Mouse (Mus musculus): ENCODE measurements at regions not wholly inside any gene's neighbourhood (a gene's known extent, or its start where the extent isn't known, plus 50 kb on each side); places are given as distances from the start of the nearest gene placed in this dataset.
A peak's percentile ranks its signal among the peaks of the same experiment; 100 is the strongest.
"Not testable (repeated sequence)": the region's sequence is repeated elsewhere in the genome, so short reads cannot be mapped to it uniquely, and the experiment has no call there.

DNA sequence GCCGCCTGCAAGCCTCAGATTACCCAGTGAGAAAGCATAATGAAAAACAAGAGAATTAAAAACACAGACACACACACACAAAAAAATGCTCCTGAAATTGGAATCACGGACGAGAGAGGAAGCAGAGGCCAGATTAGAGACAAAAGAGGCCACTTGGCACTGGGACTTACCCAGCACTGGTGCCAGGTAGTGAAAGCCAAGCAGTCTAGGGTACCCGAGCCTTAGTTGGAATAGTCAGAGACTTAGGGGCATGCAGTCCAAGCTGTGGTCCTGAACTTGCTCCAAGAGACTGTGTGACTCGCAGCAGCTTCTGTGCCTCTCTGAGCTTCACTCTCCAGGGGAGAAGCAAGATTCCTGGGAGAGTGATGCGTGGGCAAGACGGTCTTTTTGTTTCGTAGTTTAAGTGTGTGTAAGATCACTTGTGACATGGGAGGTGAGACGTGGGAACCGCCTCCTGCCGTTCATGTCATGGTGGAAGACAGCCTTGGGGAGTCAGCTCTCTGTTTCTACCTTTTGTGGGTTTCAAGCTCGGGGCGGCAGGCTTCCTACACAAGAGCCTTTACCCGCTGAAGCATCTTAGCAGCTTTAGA lies 420.8 kb downstream of the Ptpru start:
- DNase-seq (ENCODE audit: low spot score): no peak

DNA sequence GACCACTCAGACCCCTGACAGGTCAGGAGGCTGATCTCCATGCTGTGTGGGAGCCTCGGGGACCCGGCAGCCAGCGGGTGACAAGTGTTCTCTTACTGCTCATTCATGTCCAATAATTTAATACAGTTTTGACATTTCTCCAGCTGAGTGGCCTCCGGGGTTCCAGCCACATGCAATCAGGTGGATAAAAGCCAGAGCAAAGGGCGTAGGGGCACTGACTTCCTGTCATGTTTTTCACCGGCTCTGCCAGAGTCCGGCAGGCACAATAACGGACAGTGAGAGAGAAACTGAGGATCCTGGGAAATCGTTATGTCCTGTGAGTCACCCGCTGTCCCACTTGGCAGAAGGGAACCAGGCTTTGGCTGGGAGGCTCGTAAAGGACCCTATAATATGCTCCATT lies 412.8 kb downstream of the Ptpru start:
- DNase-seq (ENCODE audit: low spot score): no peak

DNA sequence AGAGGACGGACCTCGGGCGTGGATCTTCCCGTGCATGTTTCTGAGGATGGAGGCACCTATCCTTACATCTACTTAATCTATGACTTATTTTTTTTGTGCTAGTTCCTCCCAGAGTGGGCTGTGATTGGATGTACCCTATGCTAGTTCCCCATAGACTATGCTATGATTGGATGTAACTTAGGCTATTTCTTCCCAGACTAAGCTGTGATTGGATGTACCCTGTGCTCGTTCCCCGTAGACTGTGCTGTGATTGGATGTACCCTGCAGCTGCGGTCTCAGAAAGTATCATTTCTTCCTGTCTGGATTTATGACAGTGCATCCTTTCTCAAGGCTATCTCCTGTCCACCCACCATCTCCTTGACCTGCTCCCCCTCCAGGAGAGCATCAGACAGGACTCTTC lies 410.2 kb downstream of the Ptpru start:
- DNase-seq (ENCODE audit: low spot score): no peak

DNA sequence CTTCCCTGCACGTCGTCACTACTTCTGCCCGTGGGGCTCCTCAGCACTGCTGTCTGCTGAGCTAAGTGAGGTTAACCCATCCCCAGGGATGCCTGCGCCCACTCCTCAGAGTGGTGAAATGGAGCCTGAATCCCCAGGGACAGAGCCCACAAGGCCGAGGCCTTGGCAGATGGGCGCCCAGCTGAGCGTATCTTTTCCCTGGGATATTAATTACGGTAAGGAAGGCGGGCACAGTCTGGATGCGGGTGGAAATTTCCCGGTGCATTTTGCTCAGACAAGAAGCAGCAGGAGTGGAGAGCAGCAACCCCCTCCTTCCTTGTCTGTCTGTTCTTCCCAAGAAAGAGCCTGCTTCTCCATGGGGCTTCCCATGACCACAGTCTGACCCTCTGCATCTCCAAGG lies 408.7 kb downstream of the Ptpru start:
- DNase-seq (ENCODE audit: low spot score): no peak

DNA sequence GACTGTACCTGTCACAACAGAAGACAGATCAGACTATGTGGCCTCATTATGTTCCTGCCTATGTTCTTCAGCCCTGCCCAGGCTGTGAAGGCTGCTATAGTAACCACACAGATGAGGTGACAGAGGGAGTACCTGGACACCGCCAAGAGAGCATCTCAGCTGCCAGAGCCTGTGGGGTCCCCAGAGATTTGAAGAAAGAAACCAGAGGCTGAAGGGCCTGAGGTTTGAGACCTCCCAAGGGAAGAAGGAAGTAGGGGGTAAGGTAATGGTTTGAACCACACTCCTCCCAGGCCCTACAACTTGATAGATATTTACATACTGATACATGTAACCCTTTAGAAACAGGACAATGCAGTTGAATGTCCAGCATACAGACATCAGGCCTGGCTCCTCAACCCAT lies 407.7 kb downstream of the Ptpru start:
- no peak for DNase-seq (ENCODE audit: low spot score)

DNA sequence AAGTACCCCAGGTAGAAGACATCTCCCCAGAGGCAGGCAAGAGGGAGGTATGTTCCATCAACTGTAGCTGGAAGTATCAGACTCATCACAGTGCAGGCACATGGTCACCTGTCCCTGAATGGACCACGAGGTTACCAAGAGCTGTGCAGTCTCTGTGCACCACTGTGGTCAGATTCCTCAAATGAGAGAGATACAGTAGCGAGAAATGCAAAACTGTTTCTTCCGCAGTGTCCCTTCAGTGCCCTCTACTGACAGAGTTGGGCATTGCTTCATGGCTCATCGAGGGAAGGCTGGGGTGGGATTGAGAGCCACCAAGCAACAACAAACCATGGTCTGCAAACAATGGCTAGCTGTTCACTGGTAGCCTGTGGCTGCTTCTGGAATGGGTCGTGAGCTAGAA lies 406.9 kb downstream of the Ptpru start:
- no peak for DNase-seq (ENCODE audit: low spot score)

DNA sequence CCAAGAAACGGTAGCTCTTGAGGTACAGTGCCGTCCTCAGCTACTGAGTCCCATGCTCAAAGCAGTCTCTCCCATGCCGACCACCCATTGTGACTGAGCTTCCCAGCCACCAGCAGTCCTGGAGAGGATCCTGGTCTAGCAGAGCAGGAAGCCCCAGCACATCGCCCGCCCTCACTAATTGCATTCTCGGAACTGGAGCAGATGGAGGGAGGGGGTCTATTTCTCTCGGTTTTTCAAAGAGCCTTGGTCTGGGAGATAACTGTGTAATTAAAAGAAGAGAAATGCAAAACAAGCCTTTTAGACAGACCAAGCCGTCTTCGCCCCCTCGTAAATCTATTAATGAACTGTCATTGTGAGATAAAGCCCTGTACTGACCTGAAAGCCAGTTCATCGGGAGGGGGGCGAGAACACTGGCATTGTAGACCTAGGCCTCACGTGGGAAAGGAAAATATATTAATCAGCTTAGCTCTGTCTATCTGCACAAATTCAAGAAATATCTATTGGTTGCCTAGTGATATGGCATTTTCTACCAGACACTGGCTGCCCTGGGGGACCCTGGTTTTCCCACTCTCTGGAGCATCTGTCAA lies 405.4 kb downstream of the Ptpru start:
- no peak for DNase-seq (ENCODE audit: low spot score)

DNA sequence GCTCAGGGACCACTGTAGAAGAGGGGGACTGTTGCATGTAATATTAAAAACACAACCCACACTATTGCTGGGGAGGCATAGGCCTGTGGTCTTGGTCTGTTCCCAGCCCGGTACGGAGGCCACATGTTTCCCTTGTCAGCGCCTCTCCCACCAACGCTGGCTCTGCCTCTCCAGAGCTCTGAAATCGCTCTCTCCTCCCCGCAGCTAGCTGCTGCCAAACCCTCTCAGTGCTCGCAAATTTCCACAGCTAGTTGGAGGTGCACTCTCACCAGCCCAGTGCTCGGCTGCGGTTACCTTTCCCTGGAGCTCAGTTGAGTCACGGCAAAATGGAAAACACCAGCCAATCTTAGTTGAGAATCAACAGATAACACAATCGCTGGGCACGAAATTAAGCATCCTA lies 402.9 kb downstream of the Ptpru start:
- DNase-seq (ENCODE audit: low spot score): no peak

DNA sequence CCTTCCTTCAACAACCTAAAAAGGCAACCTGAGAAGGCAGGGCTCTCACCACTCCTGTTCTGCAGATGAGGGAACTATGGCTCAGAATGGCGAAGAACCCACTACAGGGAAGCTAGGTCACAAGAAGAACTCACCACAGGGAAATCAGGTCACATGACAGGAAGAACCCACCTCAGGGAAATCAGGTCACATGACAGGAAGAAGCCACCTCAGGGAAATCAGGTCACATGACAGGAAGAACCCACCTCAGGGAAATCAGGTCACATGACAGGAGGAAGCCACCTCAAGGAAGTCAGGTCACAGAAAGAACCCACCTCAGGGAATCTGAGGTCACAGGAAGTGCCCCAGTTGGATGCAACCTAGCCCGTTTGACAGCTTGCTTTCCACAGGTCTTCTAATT lies 399.7 kb downstream of the Ptpru start:
- DNase-seq (ENCODE audit: low spot score): no peak

DNA sequence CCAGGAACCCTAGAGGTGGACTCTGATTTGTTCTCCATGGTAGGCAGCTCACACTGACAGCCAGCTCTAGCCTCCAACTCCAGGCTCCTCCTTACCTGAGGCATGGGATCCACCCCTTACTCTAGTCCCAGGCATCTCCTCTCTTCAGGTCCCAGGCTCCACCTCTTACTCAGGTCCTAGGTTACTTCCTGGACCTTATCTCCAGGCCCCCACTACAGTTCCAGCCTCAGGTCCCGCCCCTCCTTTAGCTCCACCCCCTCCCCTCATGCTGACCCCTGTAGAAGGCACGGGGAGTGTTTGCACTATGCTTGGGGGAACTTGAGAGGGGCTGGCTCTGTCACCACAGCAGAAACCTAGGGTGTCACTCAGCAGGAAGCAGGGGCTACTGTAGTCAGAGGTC lies 399.2 kb downstream of the Ptpru start:
- no peak for DNase-seq (ENCODE audit: low spot score)

DNA sequence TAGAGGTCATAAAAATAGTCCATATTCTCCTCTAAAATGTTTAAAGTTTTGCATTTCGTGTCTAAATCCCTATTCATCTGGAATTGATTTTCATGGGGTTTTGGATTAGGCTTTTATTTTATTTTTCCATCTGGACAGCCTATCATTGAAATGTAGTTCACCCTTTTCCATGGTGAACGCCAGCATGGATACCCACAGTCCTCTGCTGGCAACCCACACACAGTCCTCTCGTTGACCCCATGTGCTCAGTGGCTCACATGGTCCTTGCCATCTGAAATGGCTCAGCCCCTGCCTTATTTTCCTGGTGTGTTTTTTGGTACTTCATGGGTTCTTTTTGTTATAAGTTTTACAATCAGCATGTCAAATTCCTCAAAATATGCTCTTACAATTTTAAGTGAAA lies 397.2 kb downstream of the Ptpru start:
- no peak for DNase-seq (ENCODE audit: low spot score)

DNA sequence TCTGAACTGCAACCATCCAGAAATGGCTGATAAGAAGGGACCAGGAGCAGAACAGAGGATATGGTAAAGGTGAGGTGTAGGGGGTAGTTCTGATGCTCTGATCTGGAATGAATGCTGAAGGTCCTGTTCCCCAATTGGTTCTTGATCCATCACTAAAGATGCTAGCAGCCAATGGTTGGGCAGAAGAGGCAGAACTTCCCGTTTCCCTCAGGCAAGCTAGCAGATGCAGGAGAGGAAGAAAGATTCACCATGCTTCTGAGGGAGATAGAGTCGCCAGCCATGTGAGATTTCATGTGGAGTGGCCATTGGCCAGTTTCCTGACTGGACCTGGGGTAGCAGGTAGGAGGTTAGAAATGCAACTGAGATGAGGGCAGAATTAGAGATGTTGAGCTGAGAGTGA lies 394.6 kb downstream of the Ptpru start:
- DNase-seq (ENCODE audit: low spot score): no peak

DNA sequence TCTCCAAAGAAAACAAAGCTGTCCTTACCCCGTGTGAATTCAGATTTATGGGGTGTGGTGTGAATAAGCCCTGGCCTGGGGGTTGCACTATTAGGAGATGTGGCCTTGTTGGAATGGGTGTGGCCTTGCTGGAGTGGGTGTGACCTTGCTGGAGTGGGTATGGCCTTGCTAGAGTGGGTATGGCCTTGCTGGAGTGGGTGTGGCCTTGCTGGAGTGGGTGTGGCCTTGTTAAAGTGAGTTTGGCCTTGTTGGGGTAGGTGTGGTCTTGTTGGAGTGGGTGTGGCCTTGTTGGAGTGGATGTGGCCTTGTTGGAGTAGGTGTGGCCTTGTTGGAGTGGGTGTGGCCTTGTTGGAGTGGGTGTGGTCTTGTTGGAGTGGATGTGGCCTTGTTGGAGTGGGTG lies 387.8 kb downstream of the Ptpru start:
- not testable (repeated sequence) for DNase-seq (ENCODE audit: low spot score)

DNA sequence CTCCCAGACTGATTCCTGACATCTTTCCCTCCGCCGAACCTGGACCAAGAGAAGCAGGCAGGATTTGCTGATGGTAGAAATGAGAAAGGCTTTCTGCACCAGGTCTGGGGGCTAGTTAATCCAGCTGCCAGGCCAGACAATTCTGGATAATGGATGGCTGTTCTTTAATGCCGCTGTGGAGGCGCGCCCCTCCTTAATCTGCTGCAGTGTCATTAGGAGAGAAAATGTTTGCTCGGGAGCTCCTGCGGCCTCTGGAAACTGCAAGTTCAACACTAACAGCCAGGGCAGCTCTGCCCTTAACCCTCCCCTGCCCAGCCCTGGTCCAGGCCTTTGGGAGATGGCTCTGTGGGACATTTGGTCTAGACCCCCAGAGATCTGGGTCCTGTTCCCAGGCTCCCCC lies 380.5 kb downstream of the Ptpru start:
- no peak for DNase-seq (ENCODE audit: low spot score)

DNA sequence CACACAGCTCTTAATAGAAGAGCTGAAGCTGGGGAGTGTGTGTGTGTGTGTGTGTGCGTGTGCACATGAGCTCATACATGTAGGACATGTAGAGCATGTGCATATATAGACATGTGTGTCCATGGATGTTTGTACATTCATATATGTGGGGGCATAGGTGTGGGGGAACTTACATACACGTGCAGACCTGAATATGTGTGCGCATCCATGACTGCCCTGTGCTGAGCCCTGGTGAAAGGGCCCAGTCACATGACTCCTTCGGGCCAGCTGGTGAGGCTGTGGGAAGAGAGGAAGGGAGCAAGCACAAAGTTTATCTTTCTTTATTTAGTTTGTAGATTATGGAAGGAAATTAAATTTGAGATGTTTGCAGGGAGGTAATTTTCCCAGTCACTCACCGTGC lies 378.3 kb downstream of the Ptpru start:
- DNase-seq (ENCODE audit: low spot score): no peak

DNA sequence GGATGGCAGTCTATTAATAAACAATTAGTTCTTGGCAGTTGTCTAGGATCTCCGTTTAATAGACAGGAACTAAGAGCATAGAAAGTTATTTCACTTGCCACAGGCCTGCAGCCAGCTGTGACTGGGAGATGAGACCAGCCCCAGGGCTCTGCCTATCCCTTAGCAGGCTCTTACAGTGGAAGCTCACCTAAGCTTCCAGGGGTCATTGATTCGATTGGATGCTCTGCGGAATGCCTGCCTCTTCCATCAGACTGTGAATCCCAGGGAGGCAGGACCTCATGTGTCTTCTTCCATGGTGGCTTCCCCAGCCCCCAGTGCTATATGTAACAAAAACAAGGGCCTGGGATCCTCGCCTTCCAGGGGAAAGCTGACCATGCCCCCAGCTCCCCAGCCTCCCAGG lies 376.8 kb downstream of the Ptpru start:
- DNase-seq (ENCODE audit: low spot score): no peak

DNA sequence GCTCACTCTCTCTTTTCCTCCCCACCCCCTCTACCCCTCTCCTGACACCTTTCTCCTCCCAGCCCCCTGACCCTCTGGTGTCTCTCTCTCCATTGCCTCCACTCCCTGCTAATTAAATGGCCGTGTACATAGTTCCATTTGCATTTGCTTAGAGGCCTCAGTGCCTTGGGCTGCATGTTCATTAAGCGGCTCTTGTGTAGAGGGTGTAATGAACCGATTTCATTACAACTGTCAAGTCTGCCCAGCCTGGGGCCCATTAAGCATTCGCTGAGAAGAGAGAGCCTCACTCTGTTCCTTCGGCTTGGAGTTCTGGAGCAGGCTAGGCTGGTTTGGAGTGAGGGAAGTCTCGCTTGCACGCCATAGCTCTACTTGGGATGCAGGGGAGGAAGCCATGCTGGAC lies 376.4 kb downstream of the Ptpru start:
- DNase-seq (ENCODE audit: low spot score): no peak

DNA sequence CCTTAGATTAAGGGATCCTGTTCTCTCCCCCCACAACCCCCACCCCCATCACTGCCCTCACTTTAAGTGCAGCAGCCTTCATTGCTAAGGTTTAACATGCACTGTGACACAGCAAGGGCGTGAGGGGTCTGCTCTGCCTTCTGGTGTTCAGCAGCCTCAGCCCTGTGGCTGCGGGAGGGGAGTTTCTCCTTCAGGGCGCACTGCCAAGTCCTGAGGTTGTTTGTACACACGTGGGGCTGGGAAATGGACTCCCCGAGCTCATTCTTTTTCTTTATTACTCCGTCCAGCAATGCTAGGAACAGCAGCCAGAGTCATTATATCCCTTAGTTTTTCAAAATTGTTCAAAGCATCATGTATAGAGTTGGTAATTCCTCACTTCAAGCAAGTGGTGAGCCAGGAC lies 363.1 kb downstream of the Ptpru start:
- no peak for DNase-seq (ENCODE audit: low spot score)

DNA sequence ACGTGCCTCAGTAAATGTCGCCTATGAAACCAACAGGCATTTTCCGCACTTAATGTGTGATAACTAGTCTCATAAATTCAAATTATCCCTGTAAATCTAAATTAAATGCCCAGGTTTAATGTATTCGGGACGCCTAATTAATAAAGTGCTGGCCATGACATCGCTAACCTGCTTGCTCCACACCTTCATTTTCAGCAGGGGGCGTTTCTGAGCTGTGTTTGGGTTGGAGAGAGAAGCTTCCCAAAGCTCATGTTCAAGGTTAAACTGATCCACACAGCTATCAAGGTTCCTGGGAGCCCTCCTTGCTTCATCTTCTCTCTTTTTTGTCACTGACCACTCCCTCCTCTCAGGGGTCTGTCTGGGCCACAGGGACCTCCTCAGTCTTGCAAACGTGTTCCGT lies 359.2 kb downstream of the Ptpru start:
- DNase-seq (ENCODE audit: low spot score): no peak

DNA sequence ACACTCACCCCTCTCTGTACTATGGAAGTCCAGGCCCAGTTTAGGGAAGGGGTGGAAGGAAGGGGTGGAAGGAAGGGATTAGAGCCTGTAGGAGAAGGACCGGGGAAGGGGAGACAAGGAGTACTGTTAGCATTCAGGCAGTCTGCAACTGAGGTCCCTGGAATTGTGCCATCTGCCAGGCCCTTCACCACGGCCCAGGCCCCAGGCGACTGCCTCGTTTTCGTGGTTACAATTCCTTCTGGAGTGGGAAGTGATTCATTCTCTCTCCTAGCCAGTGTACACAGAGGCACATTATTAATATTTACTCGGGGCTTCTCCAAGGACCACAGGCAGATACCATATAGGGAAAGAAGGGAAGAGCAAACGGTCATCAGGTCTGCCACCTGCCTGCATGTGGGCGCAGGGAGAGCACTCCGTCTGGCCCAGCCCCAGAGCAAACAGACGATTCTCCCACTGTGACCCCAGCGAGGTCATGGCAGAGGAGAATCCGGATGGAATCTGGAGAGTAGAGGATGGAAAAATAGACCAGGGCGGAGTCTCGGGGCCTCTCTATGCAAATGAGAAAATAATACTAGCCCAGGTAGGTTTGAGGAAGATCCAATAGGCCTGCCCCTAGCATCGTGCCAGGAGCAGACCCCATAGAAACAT lies 354.0 kb downstream of the Ptpru start:
- DNase-seq (ENCODE audit: low spot score): no peak

DNA sequence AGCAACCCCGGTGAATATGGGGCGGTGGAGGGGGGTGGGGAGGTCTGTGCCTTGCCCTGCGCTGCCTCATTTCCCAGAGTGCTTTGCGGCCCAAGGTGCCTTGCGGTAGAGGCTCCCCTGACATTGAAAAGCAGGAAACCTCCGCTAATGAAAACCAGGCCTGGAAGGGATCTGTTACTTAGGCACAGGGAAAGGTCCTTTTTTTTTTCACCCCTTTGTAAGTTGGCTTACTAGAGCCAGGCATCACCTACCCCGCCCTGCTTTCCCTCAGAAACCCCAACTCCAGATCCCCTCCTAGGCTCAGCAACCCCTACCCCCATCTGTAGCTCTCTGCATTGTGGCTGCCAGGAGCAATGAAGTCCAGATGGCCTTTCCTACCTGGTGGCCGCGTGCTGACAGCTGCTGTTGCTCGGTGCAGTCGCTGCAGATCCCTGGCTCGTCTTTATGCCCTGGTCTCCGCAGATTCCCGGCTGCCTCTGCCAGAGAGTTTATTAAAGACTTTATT lies 353.4 kb downstream of the Ptpru start:
- peak; percentile 17 for DNase-seq (ENCODE audit: low spot score)

DNA sequence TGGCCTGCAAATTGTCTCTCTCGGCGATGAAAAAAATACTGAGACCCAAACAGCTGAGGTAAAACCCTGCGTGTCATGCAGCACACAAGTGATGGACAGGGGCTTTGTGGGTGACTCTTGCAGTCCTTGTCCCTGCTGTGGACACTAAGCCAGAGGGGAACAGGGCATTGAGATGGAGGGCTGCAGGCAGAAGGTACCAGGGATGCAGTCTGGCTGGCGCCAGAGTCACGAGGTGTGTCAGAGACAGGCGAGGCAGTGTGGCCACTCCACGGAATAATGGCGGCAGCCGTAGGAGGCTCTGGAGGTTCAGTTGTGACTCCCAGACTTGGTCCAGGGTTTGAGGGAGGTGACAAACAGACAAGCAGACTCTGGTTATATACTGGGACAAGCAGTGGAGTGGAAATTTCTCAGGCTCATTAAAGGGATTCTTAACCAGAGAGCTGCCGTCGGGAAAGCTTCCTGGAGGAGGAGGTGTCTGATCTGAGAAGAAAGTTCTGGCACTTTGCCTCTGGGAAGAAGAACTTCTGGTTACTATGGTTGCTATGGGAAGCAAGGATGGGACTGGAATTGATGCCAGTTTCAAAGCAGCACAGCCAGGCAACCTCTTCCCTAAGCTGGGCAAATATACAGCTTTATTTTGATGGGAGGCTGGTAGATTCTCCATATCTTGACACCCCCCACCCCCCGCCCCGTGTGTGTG lies 352.8 kb downstream of the Ptpru start:
- DNase-seq (ENCODE audit: low spot score): no peak

DNA sequence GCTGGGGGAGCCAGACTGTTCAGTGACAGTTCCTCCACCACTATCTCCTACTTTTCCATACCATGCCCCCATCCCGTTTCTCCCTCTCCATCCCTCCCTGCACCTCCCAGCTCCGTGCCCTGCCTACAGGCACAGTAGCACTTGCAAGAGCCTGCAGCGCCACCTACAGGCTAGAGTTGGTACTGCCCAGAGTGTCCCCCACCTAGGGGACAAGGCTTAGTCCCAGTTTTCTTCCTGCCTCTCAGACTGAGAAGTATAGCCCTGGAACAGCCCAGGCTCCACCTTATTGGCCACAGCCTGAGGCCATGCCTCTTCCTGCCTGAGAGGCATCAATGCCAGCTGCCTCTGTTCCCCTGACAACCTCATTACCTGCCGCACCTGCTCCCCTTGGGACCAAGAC lies 351.3 kb downstream of the Ptpru start:
- peak; percentile 12 for DNase-seq (ENCODE audit: low spot score)

Data from MN1 (cell line).